Mouse (Mus musculus) right cerebral cortex, adult 18-20 months (tissue): ENCODE results near the gene Irs2.
A peak's percentile ranks its signal among the peaks of the same experiment; 100 is the strongest.

Experiments used
- DNase-seq: peaks from one replicate; pipeline ENCODE4 v3.0.0; 2022; ENCODE audit warnings: mixed read lengths

Gene Irs2

GRCm38 (mm10) chr8:11008379-11008775 is at the start of gene Irs2:
Irs2 (minus strand) TSS chr8:11008458.
- DNase-seq = no peak

GRCm38 (mm10) chr8:11056665-11057064 is 48.4 kb upstream of the Irs2 start:
- no peak for DNase-seq

GRCm38 (mm10) chr8:11056175-11056563 is 47.9 kb upstream of the Irs2 start:
- no peak for DNase-seq

- DNase-seq = no peak
Observed at GRCm38 (mm10) chr8:11055557-11056174, 47.4 kb upstream of the Irs2 start.

- DNase-seq = no peak
Observed at GRCm38 (mm10) chr8:11049835-11050234, 41.6 kb upstream of the Irs2 start.

- DNase-seq = no peak
Observed at GRCm38 (mm10) chr8:11047812-11048211, 39.6 kb upstream of the Irs2 start.

- no peak for DNase-seq
Observed at GRCm38 (mm10) chr8:11044660-11045059, 36.4 kb upstream of the Irs2 start.

- no peak for DNase-seq
Observed at GRCm38 (mm10) chr8:11043591-11043990, 35.3 kb upstream of the Irs2 start.

GRCm38 (mm10) chr8:11042872-11043587 is 34.8 kb upstream of the Irs2 start:
- DNase-seq = no peak

- no peak for DNase-seq
Observed at GRCm38 (mm10) chr8:11040088-11040487, 31.8 kb upstream of the Irs2 start.

- no peak for DNase-seq
Observed at GRCm38 (mm10) chr8:11038788-11039187, 30.5 kb upstream of the Irs2 start.

- no peak for DNase-seq
Observed at GRCm38 (mm10) chr8:11038367-11038766, 30.1 kb upstream of the Irs2 start.

- DNase-seq = no peak
Observed at GRCm38 (mm10) chr8:11036790-11037189, 28.5 kb upstream of the Irs2 start.

- DNase-seq = no peak
Observed at GRCm38 (mm10) chr8:11035628-11036416, 27.6 kb upstream of the Irs2 start.

GRCm38 (mm10) chr8:11024871-11025270 is 16.6 kb upstream of the Irs2 start:
- no peak for DNase-seq

- DNase-seq = no peak
Observed at GRCm38 (mm10) chr8:11020949-11021572, 12.8 kb upstream of the Irs2 start.

GRCm38 (mm10) chr8:11015622-11016021 is 7.4 kb upstream of the Irs2 start:
- DNase-seq = no peak

- peak; percentile 68 for DNase-seq
Observed at GRCm38 (mm10) chr8:11013258-11013657, 5.0 kb upstream of the Irs2 start.

- DNase-seq = no peak
Observed at GRCm38 (mm10) chr8:11011787-11012485, 3.7 kb upstream of the Irs2 start.

- peak; percentile 24 for DNase-seq
Observed at GRCm38 (mm10) chr8:11010913-11011605, 2.8 kb upstream of the Irs2 start.

- DNase-seq = no peak
Observed at GRCm38 (mm10) chr8:11010398-11010797, 2.1 kb upstream of the Irs2 start.

- DNase-seq = peak; percentile 84
Observed at GRCm38 (mm10) chr8:11009431-11010071, 1.3 kb upstream of the Irs2 start.
